Mouse (Mus musculus) spleen, adult 2 months (tissue): ENCODE measurements around the gene Rai2. TPM values are rescaled to one million over a fixed set of nuclear protein-coding genes. Genes with fewer than 3 reads are reported as not detected.

Experiments
- DNase-seq, 2 experiments: peaks; one replicate each; pipeline versions ENCODE4 v3.0.0 to v3.0.0-alpha.2; 2012 to 2021; ENCODE audit warnings: low spot score in 2 of 2, low read depth in 1 of 2
- H3K27ac ChIP-seq: fragments of 200-500 bp; 2 replicates; pipeline ENCODE4 v1.5.1; 2012; ENCODE audit warnings: low read length, inconsistent platforms; ENCODE audit not compliant: insufficient read depth
- H3K27me3 ChIP-seq: fragments of 200-500 bp; 2 replicates; pipeline ENCODE4 v1.6.1; 2012; ENCODE audit warnings: mild to moderate bottlenecking, moderate library complexity, low read length, inconsistent platforms; ENCODE audit not compliant: control insufficient read depth, insufficient read depth
- H3K36me3 ChIP-seq: fragments of 200-500 bp; 2 replicates; pipeline ENCODE4 v1.6.1; 2012; ENCODE audit warnings: mild to moderate bottlenecking, low read length, inconsistent platforms; ENCODE audit not compliant: control insufficient read depth, insufficient read depth
- H3K4me1 ChIP-seq: fragments of 200-500 bp; 2 replicates; pipeline ENCODE4 v1.6.1; 2011; ENCODE audit warnings: inconsistent platforms; ENCODE audit not compliant: control insufficient read depth, insufficient read depth, insufficient read length
- H3K4me3 ChIP-seq: fragments of 200-500 bp; 2 replicates; pipeline ENCODE4 v1.5.1; 2011; ENCODE audit warnings: mild to moderate bottlenecking, inconsistent platforms; ENCODE audit not compliant: insufficient read depth, insufficient read length; ENCODE audit errors: extremely low read depth
- CTCF ChIP-seq: fragments of 200-500 bp; IDR thresholded peaks from 2 replicates; pipeline ENCODE4 v1.5.1; 2011; ENCODE audit warnings: mild to moderate bottlenecking, inconsistent platforms; ENCODE audit not compliant: insufficient read depth, insufficient read length, insufficient replicate concordance; ENCODE audit errors: extremely low read depth
- POLR2A ChIP-seq: fragments of 200-500 bp; IDR thresholded peaks from 2 replicates; pipeline ENCODE4 v1.6.1; 2011; ENCODE audit warnings: low read depth, low read length, inconsistent platforms
- WGBS: fragments of 180-500 bp; shearing (Covaris S2); methylation state at CpG from one replicate; pipeline ENCODE4 v1.1.7; 2018; 5-methylcytosine and 5-hydroxymethylcytosine counted together
- polyA plus RNA-seq: library from polyadenylated mRNA; depleted of rRNA; stranded (reverse); fragments of >200 nt; gene quantifications from 2 replicates; pipeline ENCODE4 v1.2.3, GENCODE M21; 2012; rRNA removed

Gene Rai2
- 2.9 and 3.8 TPM in 2 replicates for polyA plus RNA-seq

GRCm38 (mm10) chrX:161716865-161717763 is at the start of gene Rai2:
Gene Rai2 (plus strand): TSS chrX:161717069.
- Histone ChIP-seq H3K27ac (peak within 1 kb of the TSS; percentile 22; the same call in 1 of the 2 replicates), H3K4me1 (no peaks in the 10 kb centered on the region), H3K36me3 (no peaks in the 10 kb centered on the region), H3K27me3 (peaks cover 4% of the 10 kb centered on the region; the same call in 1 of the 2 replicates), H3K4me3 (peak within 1 kb of the TSS; percentile 5; the same call in 1 of the 2 replicates)
- DNase-seq, result no peak
- 31% methylated on average over 70 of the region's 79 CpGs for WGBS
- TF ChIP-seq POLR2A, result no peak
- no peak for TF ChIP-seq CTCF

- no peaks in the 10 kb centered on the region for H3K27me3 ChIP-seq
- no peak for DNase-seq
- H3K4me1 ChIP-seq, result no peaks in the 10 kb centered on the region
- H3K27ac ChIP-seq, result no peak overlapping the region
- no peak overlapping the region for H3K4me3 ChIP-seq
- 71% methylated on average over 3 of the region's 3 CpGs for WGBS
- H3K36me3 ChIP-seq, result no peaks in the 10 kb centered on the region
- TF ChIP-seq CTCF (no peak), POLR2A (no peak)
Observed at GRCm38 (mm10) chrX:161689336-161689735, 27.5 kb upstream of the Rai2 start.

- Histone ChIP-seq H3K27me3 (peaks cover 4% of the 10 kb centered on the region; the same call in 1 of the 2 replicates), H3K36me3 (no peaks in the 10 kb centered on the region), H3K4me3 (no peak overlapping the region), H3K27ac (no peak overlapping the region), H3K4me1 (no peaks in the 10 kb centered on the region)
- 64% methylated on average over 4 of the region's 9 CpGs for WGBS
- TF ChIP-seq POLR2A, result no peak
- no peak for TF ChIP-seq CTCF
- DNase-seq, result no peak
Observed at GRCm38 (mm10) chrX:161716503-161716864, 385 bp upstream of the Rai2 start.

- no peak for DNase-seq
- peaks cover 4% of the 10 kb centered on the region; the same call in 1 of the 2 replicates for H3K27me3 ChIP-seq
- H3K4me3 ChIP-seq, result peak overlapping the region; percentile 5; the same call in 1 of the 2 replicates
- peak overlapping the region; percentile 22; the same call in 1 of the 2 replicates for H3K27ac ChIP-seq
- no peaks in the 10 kb centered on the region for H3K36me3 ChIP-seq
- H3K4me1 ChIP-seq, result no peaks in the 10 kb centered on the region
- TF ChIP-seq POLR2A (no peak), CTCF (no peak)
- 34% methylated on average over 26 of the region's 26 CpGs for WGBS
Observed at GRCm38 (mm10) chrX:161717764-161718382, 1.0 kb downstream of the Rai2 start.

- DNase-seq, result no peak
- H3K4me1 ChIP-seq, result no peaks in the 10 kb centered on the region
- no peak overlapping the region for H3K4me3 ChIP-seq
- H3K27ac ChIP-seq, result no peak overlapping the region
- TF ChIP-seq CTCF (no peak), POLR2A (no peak)
- H3K27me3 ChIP-seq, result peaks cover 4% of the 10 kb centered on the region; the same call in 1 of the 2 replicates
- WGBS, result 73% methylated on average over 11 of the region's 11 CpGs
- no peaks in the 10 kb centered on the region for H3K36me3 ChIP-seq
Observed at GRCm38 (mm10) chrX:161718548-161718947, 1.7 kb downstream of the Rai2 start.

- no peaks in the 10 kb centered on the region for H3K4me1 ChIP-seq
- no peaks in the 10 kb centered on the region for H3K36me3 ChIP-seq
- TF ChIP-seq POLR2A (no peak), CTCF (no peak)
- H3K27me3 ChIP-seq, result peaks cover 4% of the 10 kb centered on the region; the same call in 1 of the 2 replicates
- H3K27ac ChIP-seq, result no peak overlapping the region
- H3K4me3 ChIP-seq, result no peak overlapping the region
- 83% methylated on average over 4 of the region's 4 CpGs for WGBS
- DNase-seq, result no peak
Observed at GRCm38 (mm10) chrX:161721082-161721481, 4.2 kb downstream of the Rai2 start.
